Mouse (Mus musculus) small intestine, adult 2 months (tissue): Measurements from ENCODE around the gene Rtp2.

Source experiments
- CTCF ChIP-seq: fragments of 200-500 bp; IDR thresholded peaks from 2 replicates; pipeline ENCODE4 v1.5.1; 2012; ENCODE audit warnings: low read depth, mild to moderate bottlenecking, control low read depth, inconsistent platforms, low read length, moderate library complexity, mixed read lengths; ENCODE audit not compliant: insufficient replicate concordance, insufficient read length; ENCODE audit errors: extremely low read depth
- POLR2A ChIP-seq: fragments of 200-500 bp; IDR thresholded peaks from 2 replicates; pipeline ENCODE4 v1.6.1; 2012; ENCODE audit warnings: low read depth, mild to moderate bottlenecking, control low read depth, inconsistent platforms, low read length, moderate library complexity

DNA sequence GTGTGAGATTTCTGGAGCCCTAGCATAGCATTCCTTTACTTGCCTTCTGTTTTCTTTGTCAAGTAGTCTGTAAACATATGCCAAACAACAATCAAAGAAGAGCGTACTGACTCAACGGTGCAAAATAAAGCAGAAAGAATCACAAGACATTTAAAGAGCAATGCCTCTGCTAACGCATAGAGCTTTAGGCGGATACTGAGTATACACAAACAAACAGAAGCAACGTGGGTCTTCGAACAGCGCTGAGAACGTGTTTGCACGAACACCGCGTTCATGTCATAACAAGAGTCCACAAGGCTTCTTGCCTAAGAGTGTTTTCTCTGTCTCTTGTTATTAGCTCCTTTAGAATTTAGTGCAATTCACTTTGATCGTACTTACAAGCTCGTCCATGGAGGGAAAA lies 19.5 kb downstream of the Rtp2 start:
- no peak for TF ChIP-seq CTCF
- TF ChIP-seq POLR2A, result no peak
